18 mouse cellular contexts compared by ENCODE assay signal in the genomic region with DNA sequence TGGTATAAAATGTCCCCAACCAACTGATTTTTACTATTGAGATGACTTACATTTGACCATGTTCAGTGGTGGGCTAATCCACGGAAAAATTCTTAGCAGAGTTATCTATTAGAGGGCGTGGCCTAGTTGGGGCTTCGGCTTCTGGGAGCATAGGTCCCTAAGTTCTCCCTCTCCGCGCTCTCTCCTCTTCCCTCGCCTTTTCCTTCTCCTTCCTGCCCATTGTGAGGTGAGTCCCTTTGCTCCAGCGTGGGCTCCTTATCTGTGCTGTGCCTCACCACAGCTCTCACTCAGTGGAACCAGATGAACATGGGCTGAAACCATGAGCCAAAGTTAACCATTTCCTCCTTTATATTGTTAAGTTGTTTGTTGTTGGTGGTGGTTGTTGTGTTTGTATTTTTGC.
"Had no signal": no experiment of that assay in that cellular context is flagged by ENCODE, and none has a peak within 500 bp of the region (broad histone marks: within the 10 kb centered on the region; RNA-seq: fewer than 3 reads in every experiment).

No protein-coding gene starts in this region.

- H3K4me3 ChIP-seq: layer of hippocampus, adult 2 months; left cerebral cortex, adult 2 months; liver, embryonic 13.5 days; midbrain, embryonic 10.5 days had no signal

- H3K36me3 ChIP-seq: liver, embryonic 13.5 days had no signal

- H3K27ac ChIP-seq: layer of hippocampus, adult 2 months; left cerebral cortex, adult 2 months; liver, embryonic 13.5 days; stomach, postnatal 0 days had no signal

- H3K9ac ChIP-seq: liver, embryonic 13.5 days had no signal

- H3K9me3 ChIP-seq: liver, embryonic 13.5 days; midbrain, embryonic 10.5 days had no signal

- H3K4me1 ChIP-seq: liver, embryonic 13.5 days had no signal

- DNase-seq: kidney, adult 9 months; kidney, postnatal 14 days; layer of hippocampus, adult 9-11 months; layer of hippocampus, postnatal 36 days; liver, embryonic 13.5 days; lung, adult 2 months; lung, postnatal 14 days; lung, postnatal 4 days; midbrain, embryonic 14.5 days; right cerebral cortex, adult 18-20 months; right cerebral cortex, postnatal 14 days; right cerebral cortex, postnatal 4 days; thymus, adult 2 months; thymus, postnatal 25 days had no signal

- H3K4me2 ChIP-seq: liver, embryonic 13.5 days had no signal

- H3K27me3 ChIP-seq: liver, embryonic 13.5 days had no signal
